Mouse (Mus musculus): ENCODE measurements around the gene Prdx6. TPM values are rescaled to one million over a fixed set of nuclear protein-coding genes. Genes with fewer than 3 reads are reported as not detected.

The Prdx6 gene
- polyA plus RNA-seq (2014; fragmentation: Illumina TruSeq; extraction: RNeasy Lipid Tissue Mini Kit (QIAGEN cat#74804); ENCODE audit: low read depth, low replicate concordance) = 396 TPM

DNA sequence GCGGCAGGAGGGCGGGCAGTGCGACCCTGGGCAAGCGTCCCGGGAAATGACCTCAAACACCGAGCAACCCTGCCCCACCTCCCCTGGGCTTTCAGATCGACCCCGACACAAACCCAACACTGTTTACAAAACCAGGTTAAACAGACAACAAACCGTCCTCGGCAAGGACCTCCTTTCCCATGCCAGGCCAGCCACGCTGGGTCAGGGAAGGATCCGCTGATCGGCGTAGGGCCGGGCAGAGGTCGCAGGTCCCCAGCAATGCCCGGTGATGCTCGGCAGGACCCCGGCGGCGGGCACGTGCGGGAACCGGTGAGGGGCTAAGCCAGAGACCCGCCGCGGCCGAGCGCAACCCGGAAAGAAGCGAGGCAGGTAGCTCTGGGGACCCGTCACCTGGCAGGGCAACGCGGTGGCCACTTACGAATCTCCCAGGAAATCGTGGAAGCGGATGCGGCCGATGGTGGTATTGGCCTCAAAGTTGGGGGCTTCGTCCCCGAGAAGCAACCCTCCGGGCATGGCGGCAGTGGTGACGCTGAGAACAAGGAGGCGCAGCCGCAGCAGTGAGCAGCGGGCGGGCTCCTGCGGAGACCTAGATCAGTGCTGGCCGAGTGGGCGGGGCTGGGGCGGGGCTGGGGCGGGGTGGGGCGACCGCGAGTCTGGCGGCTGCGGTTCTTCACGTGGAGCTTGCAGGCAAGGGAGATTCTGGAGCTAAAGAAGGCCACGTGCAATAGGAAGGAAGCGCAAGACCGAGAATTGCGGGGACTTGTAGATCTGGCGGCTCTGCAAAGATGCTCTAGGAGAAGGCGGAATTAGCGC, at the start of gene Prdx6:
Gene Prdx6 (minus strand): TSS at position 616 of the 813 bp plus-strand sequence.

Other genes with a start within 250 kb of the Prdx6 start
- 10.7 TPM for gene Zbtb37, start 216.4 kb downstream of the Prdx6 start, polyA plus RNA-seq (2014; fragmentation: Illumina TruSeq; extraction: RNeasy Lipid Tissue Mini Kit (QIAGEN cat#74804); ENCODE audit: low read depth, low replicate concordance)
- gene Dars2, start 180.6 kb downstream of the Prdx6 start, polyA plus RNA-seq (2014; fragmentation: Illumina TruSeq; extraction: RNeasy Lipid Tissue Mini Kit (QIAGEN cat#74804); ENCODE audit: low read depth, low replicate concordance) = 21.4 TPM
- gene Cenpl, start 180.5 kb downstream of the Prdx6 start, polyA plus RNA-seq (2014; fragmentation: Illumina TruSeq; extraction: RNeasy Lipid Tissue Mini Kit (QIAGEN cat#74804); ENCODE audit: low read depth, low replicate concordance) = 6.1 TPM
- gene Klhl20, start 119.7 kb downstream of the Prdx6 start, polyA plus RNA-seq (2014; fragmentation: Illumina TruSeq; extraction: RNeasy Lipid Tissue Mini Kit (QIAGEN cat#74804); ENCODE audit: low read depth, low replicate concordance) = 40.8 TPM
- gene Ankrd45, start 108.5 kb downstream of the Prdx6 start, polyA plus RNA-seq (2014; fragmentation: Illumina TruSeq; extraction: RNeasy Lipid Tissue Mini Kit (QIAGEN cat#74804); ENCODE audit: low read depth, low replicate concordance) = 7.1 TPM
- gene Tex50, start 91.9 kb downstream of the Prdx6 start, polyA plus RNA-seq (2014; fragmentation: Illumina TruSeq; extraction: RNeasy Lipid Tissue Mini Kit (QIAGEN cat#74804); ENCODE audit: low read depth, low replicate concordance) = not detected
- not detected for gene Tnfsf4, start 144.2 kb upstream of the Prdx6 start, polyA plus RNA-seq (2014; fragmentation: Illumina TruSeq; extraction: RNeasy Lipid Tissue Mini Kit (QIAGEN cat#74804); ENCODE audit: low read depth, low replicate concordance)
- not detected for gene Tnfsf18, start 243.4 kb upstream of the Prdx6 start, polyA plus RNA-seq (2014; fragmentation: Illumina TruSeq; extraction: RNeasy Lipid Tissue Mini Kit (QIAGEN cat#74804); ENCODE audit: low read depth, low replicate concordance)